Mouse (Mus musculus) ES-E14 (cell line): Measurements from ENCODE around the gene Mrpl54. TPM values are rescaled to one million over a fixed set of nuclear protein-coding genes. Genes with fewer than 3 reads are reported as not detected.
A peak's percentile ranks its signal among the peaks of the same experiment; 100 is the strongest.
"Not testable (repeated sequence)": the region's sequence is repeated elsewhere in the genome, so short reads cannot be mapped to it uniquely, and the experiment has no call there.

Source experiments
- DNase-seq: peaks from one replicate; pipeline ENCODE4 v3.0.0-alpha.2; 2013; ENCODE audit warnings: low read depth, low spot score
- H3K27ac ChIP-seq: 2 replicates; pipeline ENCODE4 v1.5.1; 2012; ENCODE audit warnings: low read depth, mild to moderate bottlenecking, low read length, moderate library complexity, mixed read lengths; ENCODE audit not compliant: poor library complexity, insufficient read depth, severe bottlenecking
- H3K36me3 ChIP-seq: 2 replicates; pipeline ENCODE4 v1.6.1; 2012; ENCODE audit warnings: mild to moderate bottlenecking, low read length, moderate library complexity, mixed read lengths; ENCODE audit not compliant: control insufficient read depth, poor library complexity, insufficient read depth, severe bottlenecking
- H3K4me1 ChIP-seq, 2 experiments: fragments of 150-350 bp in 1 of 2; sonication (generic) in 1 of 2; 2 replicates each; pipeline ENCODE4 v1.6.1; 2012; ENCODE audit warnings: low read length in 2 of 2, mild to moderate bottlenecking in 1 of 2, mixed read lengths in 1 of 2; ENCODE audit not compliant: control insufficient read depth in 2 of 2, insufficient read depth in 2 of 2, poor library complexity in 1 of 2
- H3K4me3 ChIP-seq, 2 experiments: fragments of 150-350 bp in 1 of 2; sonication (generic) in 1 of 2; 2 replicates each; pipeline ENCODE4 v1.5.1; 2012; ENCODE audit warnings: low read length in 2 of 2, low read depth in 1 of 2, mild to moderate bottlenecking in 1 of 2, mixed read lengths in 1 of 2; ENCODE audit not compliant: insufficient read depth in 1 of 2, poor library complexity in 1 of 2, severe bottlenecking in 1 of 2
- H3K9ac ChIP-seq: 2 replicates; pipeline ENCODE4 v1.6.1; 2012; ENCODE audit warnings: low read depth, mild to moderate bottlenecking, low read length, mixed read lengths; ENCODE audit not compliant: poor library complexity, insufficient read depth, severe bottlenecking
- H3K9me3 ChIP-seq: fragments of 150-350 bp; sonication (generic); 2 replicates; pipeline ENCODE4 v1.6.1; 2012; ENCODE audit warnings: low read depth, mild to moderate bottlenecking, low read length; ENCODE audit not compliant: control insufficient read depth, insufficient read depth
- CHD2 ChIP-seq: IDR thresholded peaks from 2 replicates; pipeline ENCODE4 v1.6.1; 2014; ENCODE audit warnings: mild to moderate bottlenecking, low read depth, low read length, inconsistent platforms
- HCFC1 ChIP-seq: IDR thresholded peaks from 2 replicates; pipeline ENCODE4 v1.6.1; 2012; ENCODE audit warnings: low read length, inconsistent platforms, borderline replicate concordance; ENCODE audit not compliant: insufficient read depth
- MAFK ChIP-seq: IDR thresholded peaks from 2 replicates; pipeline ENCODE4 v1.6.1; 2014; ENCODE audit warnings: mild to moderate bottlenecking, low read depth, low read length, inconsistent platforms; ENCODE audit not compliant: insufficient read depth
- ZC3H11A ChIP-seq: IDR thresholded peaks from 2 replicates; pipeline ENCODE4 v1.6.1; 2012; ENCODE audit warnings: low read depth, mild to moderate bottlenecking, inconsistent platforms, low read length, borderline replicate concordance
- ZNF384 ChIP-seq: IDR thresholded peaks from 2 replicates; pipeline ENCODE4 v1.6.1; 2012; ENCODE audit warnings: low read depth, low read length, inconsistent platforms
- in situ Hi-C, 2 experiments: fragments of 600-800 bp; cut with MboI; formaldehyde crosslinking; loops; one replicate each; pipeline ENCODE4 v1.15.1; 2025; ENCODE audit warnings: low sequenced_read_pairs in 2 of 2, inconsistent platforms in 1 of 2; ENCODE audit not compliant: unreplicated experiment in 2 of 2
- total RNA-seq: library from RNA; depleted of rRNA; stranded (reverse); fragments of 300-350 nt; gene quantifications from 2 replicates; pipeline ENCODE4 v1.2.3, GENCODE M21; 2012; rRNA removed

The Mrpl54 gene
- total RNA-seq, 1 experiment = 138 TPM

- Histone ChIP-seq H3K4me3 (no peak overlapping the region), H3K9ac (no peak overlapping the region), H3K27ac (no peak overlapping the region), H3K36me3 (no peaks in the 10 kb centered on the region), H3K4me1 (peaks cover 0 to 2% of the 10 kb centered on the region in 2 experiments; a peak in 1 of 4 replicates), H3K9me3 (no peaks in the 10 kb centered on the region)
- TF ChIP-seq HCFC1 = no peak
- no peak for TF ChIP-seq CHD2
- TF ChIP-seq ZC3H11A = no peak
- TF ChIP-seq ZNF384 = no peak
- TF ChIP-seq MAFK = no peak
- in situ Hi-C loops = no loop called here
- DNase-seq = no peak
Observed at GRCm38 (mm10) chr10:81217964-81218363, 48.8 kb downstream of the Mrpl54 start.

DNA sequence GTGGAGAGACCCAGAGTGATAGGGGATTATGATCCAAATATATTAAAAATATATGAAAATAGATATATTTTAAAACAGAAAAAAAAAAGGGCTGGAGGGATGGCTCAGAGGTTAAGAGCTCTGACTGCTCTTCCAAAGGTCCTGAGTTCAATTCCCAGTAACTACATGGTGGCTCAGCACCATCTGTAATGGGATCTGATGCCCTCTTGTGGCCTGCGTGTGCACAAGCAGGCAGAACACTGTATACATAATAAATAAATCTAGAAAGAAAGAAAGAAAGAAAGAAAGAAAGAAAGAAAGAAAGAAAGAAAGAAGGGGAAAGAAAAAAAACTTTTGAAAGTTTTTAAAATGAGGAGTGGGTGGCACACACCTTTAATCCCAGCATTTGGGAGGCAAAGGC is 49.5 kb downstream of the Mrpl54 start:
- H3K36me3 ChIP-seq, H3K9me3 ChIP-seq, H3K4me1 ChIP-seq, H3K27ac ChIP-seq, H3K4me3 ChIP-seq, DNase-seq, in situ Hi-C loops, H3K9ac ChIP-seq: not testable (repeated sequence)

DNA sequence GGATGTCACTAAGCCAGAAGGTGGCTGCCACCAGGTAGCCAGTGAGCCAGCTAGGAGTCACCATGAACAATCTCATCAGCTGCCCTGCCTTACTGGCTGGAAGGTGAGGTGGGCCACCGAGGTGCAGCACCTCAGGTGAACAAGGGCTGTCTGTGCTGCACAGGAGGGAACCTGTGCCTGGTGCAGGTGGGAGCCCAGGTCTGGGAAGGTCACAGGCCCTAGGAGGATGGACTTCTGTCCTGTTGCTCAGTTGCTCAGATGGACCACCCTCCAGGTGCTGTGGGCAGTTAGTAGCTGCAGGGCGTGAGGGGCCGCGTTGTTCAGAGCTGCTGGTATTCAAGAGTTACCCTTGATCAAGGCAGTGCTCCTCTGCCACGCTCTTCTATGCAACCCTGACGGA is 49.9 kb downstream of the Mrpl54 start:
- no peaks in the 10 kb centered on the region for H3K36me3 ChIP-seq
- no peak for TF ChIP-seq CHD2
- no peak for TF ChIP-seq MAFK
- no peak for TF ChIP-seq HCFC1
- TF ChIP-seq ZNF384 = no peak
- TF ChIP-seq ZC3H11A = no peak
- H3K4me3 ChIP-seq = no peak overlapping the region
- no peak for DNase-seq
- in situ Hi-C loops = no loop called here
- H3K4me1 ChIP-seq = peaks cover 0 to 2% of the 10 kb centered on the region in 2 experiments; a peak in 1 of 4 replicates
- H3K9me3 ChIP-seq = no peaks in the 10 kb centered on the region
- H3K27ac ChIP-seq = no peak overlapping the region
- no peak overlapping the region for H3K9ac ChIP-seq

DNA sequence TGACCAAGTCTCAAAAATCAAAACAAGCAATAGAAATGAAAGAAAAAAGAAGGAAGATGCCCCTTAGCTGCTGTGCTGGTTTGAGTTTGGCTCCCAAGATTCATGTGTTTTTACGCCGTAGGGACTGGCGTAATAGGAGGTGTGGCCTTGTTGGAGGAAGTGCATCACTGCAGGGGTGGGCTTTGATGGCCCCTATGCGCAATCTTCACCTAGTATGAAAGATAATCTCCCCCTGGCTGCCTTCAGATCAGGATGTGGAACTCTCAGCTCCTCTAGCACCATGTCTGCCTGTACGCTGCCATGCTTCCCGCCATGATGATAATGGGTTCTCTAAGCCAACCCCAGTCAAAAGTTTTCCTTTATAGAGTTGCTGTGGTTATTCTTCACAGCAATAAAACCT is 50.5 kb downstream of the Mrpl54 start:
- Histone ChIP-seq H3K36me3 (no peaks in the 10 kb centered on the region), H3K27ac (no peak overlapping the region), H3K4me1 (peaks cover 0 to 2% of the 10 kb centered on the region in 2 experiments; a peak in 1 of 4 replicates), H3K9ac (no peak overlapping the region), H3K4me3 (0 out of 4 replicates have a peak overlapping the region, but pooled peaks of 1 of the 2 experiments have one; percentile 35), H3K9me3 (no peaks in the 10 kb centered on the region)
- TF ChIP-seq CHD2 = no peak
- no peak for TF ChIP-seq MAFK
- TF ChIP-seq ZNF384 = no peak
- no peak for TF ChIP-seq ZC3H11A
- no peak for TF ChIP-seq HCFC1
- in situ Hi-C loops = no loop called here
- DNase-seq = no peak

Other genes with a start within 250 kb of the Mrpl54 start
- 1.1 and 1.3 TPM in 2 replicates for gene Diras1, start 241.3 kb downstream of the Mrpl54 start, total RNA-seq
- gene Slc39a3, start 229.5 kb downstream of the Mrpl54 start, total RNA-seq = 12.6 and 13.1 TPM in 2 replicates
- gene Sgta, start 206.8 kb downstream of the Mrpl54 start, total RNA-seq = 113 and 116 TPM in 2 replicates
- gene Thop1, start 196.9 kb downstream of the Mrpl54 start, total RNA-seq = 155 and 174 TPM in 2 replicates
- gene Creb3l3, start 168.1 kb downstream of the Mrpl54 start, total RNA-seq = 0.94 and 2.2 TPM in 2 replicates
- gene Map2k2, start 161.0 kb downstream of the Mrpl54 start, total RNA-seq = 115 and 121 TPM in 2 replicates
- 15.7 and 30.1 TPM in 2 replicates for gene Zbtb7a, start 131.7 kb downstream of the Mrpl54 start, total RNA-seq
- 37.8 and 50.7 TPM in 2 replicates for gene Pias4, start 99.0 kb downstream of the Mrpl54 start, total RNA-seq
- 2,093 and 2,486 TPM in 2 replicates for gene Eef2, start 90.3 kb downstream of the Mrpl54 start, total RNA-seq
- gene Dapk3, start 83.9 kb downstream of the Mrpl54 start, total RNA-seq = 65.1 and 66.4 TPM in 2 replicates
- gene 4930442H23Rik, start 83.1 kb downstream of the Mrpl54 start, total RNA-seq = 0.54 and 0.79 TPM in 2 replicates
- not detected in 2 replicates for gene Nmrk2, start 64.9 kb downstream of the Mrpl54 start, total RNA-seq
- 4.1 and 5.5 TPM in 2 replicates for gene Atcay, start 36.1 kb downstream of the Mrpl54 start, total RNA-seq
- 0.67 and 4.7 TPM in 2 replicates for gene Zfr2, start 33.8 kb downstream of the Mrpl54 start, total RNA-seq
- gene Matk, start 14.0 kb downstream of the Mrpl54 start, total RNA-seq = 0.85 and 5.0 TPM in 2 replicates
- gene Apba3, start within 50 bp of the Mrpl54 start, total RNA-seq = 72.3 and 90.2 TPM in 2 replicates
- gene Tjp3, start 24.6 kb upstream of the Mrpl54 start, total RNA-seq = 5.2 and 15.2 TPM in 2 replicates
- 27.3 and 34.6 TPM in 2 replicates for gene Pip5k1c, start 26.0 kb upstream of the Mrpl54 start, total RNA-seq
- 53.1 and 54.9 TPM in 2 replicates for gene Cactin, start 54.2 kb upstream of the Mrpl54 start, total RNA-seq
- gene Tbxa2r, start 61.8 kb upstream of the Mrpl54 start, total RNA-seq = 2.3 and 4.5 TPM in 2 replicates
- 0.09 and 0.16 TPM in 2 replicates for gene Gipc3, start 76.3 kb upstream of the Mrpl54 start, total RNA-seq
- gene Hmg20b, start 83.5 kb upstream of the Mrpl54 start, total RNA-seq = 43.5 and 55.9 TPM in 2 replicates
- 28.7 and 46.1 TPM in 2 replicates for gene Mfsd12, start 90.6 kb upstream of the Mrpl54 start, total RNA-seq
- 9.4 and 19.1 TPM in 2 replicates for gene 4930404N11Rik, start 98.9 kb upstream of the Mrpl54 start, total RNA-seq
- gene Fzr1, start 111.6 kb upstream of the Mrpl54 start, total RNA-seq = 63.0 and 94.5 TPM in 2 replicates
- 168 and 183 TPM in 2 replicates for gene Dohh, start 117.5 kb upstream of the Mrpl54 start, total RNA-seq
- 1.1 and 1.8 TPM in 2 replicates for gene Gm48551, start 117.5 kb upstream of the Mrpl54 start, total RNA-seq
- gene Gm48552, start 122.1 kb upstream of the Mrpl54 start, total RNA-seq = 2.5 and 2.7 TPM in 2 replicates
- gene Smim24, start 126.1 kb upstream of the Mrpl54 start, total RNA-seq = 1.7 TPM in 2 replicates
- gene Nfic, start 188.7 kb upstream of the Mrpl54 start, total RNA-seq = 4.9 and 6.3 TPM in 2 replicates
- gene Celf5, start 215.8 kb upstream of the Mrpl54 start, total RNA-seq = 5.0 and 8.2 TPM in 2 replicates
- 254 and 393 TPM in 2 replicates for gene Ncln, start 229.5 kb upstream of the Mrpl54 start, total RNA-seq
- 0.94 and 1.9 TPM in 2 replicates for gene S1pr4, start 233.2 kb upstream of the Mrpl54 start, total RNA-seq